Mouse (Mus musculus) CH12.LX (cell line): Measurements from ENCODE around the gene Unc13a.

Experiments
- CTCF ChIP-seq, 2 experiments: IDR thresholded peaks in 1 of 2; conservative IDR thresholded peaks in 1 of 2; 2 replicates each; pipeline ENCODE4 v1.5.1; 2011 to 2012; ENCODE audit warnings: low read depth in 2 of 2, low read length in 2 of 2, improper control_type of control experiment in 1 of 2, inconsistent platforms in 1 of 2, mild to moderate bottlenecking in 1 of 2, moderate library complexity in 1 of 2
- ELF1 ChIP-seq: IDR thresholded peaks from 2 replicates; pipeline ENCODE4 v1.6.1; 2014; ENCODE audit warnings: low read depth, mild to moderate bottlenecking, inconsistent platforms, low read length, improper control_type of control experiment
- MAX ChIP-seq: IDR thresholded peaks from 2 replicates; pipeline ENCODE4 v1.6.1; 2011; ENCODE audit warnings: low read length, improper control_type of control experiment
- MYC ChIP-seq: IDR thresholded peaks from 2 replicates; pipeline ENCODE4 v1.6.1; 2011; ENCODE audit warnings: low read depth, mild to moderate bottlenecking, improper control_type of control experiment, low read length
- POLR2A ChIP-seq: IDR thresholded peaks from 2 replicates; pipeline ENCODE4 v1.6.1; 2011; ENCODE audit warnings: low read depth, mild to moderate bottlenecking, improper control_type of control experiment, low read length
- SIN3A ChIP-seq: IDR thresholded peaks from 2 replicates; pipeline ENCODE4 v1.6.1; 2012; ENCODE audit warnings: low read length, improper control_type of control experiment, inconsistent platforms
- ZNF384 ChIP-seq: IDR thresholded peaks from 2 replicates; pipeline ENCODE4 v1.6.1; 2012; ENCODE audit warnings: low read depth, low read length, improper control_type of control experiment, inconsistent platforms

DNA sequence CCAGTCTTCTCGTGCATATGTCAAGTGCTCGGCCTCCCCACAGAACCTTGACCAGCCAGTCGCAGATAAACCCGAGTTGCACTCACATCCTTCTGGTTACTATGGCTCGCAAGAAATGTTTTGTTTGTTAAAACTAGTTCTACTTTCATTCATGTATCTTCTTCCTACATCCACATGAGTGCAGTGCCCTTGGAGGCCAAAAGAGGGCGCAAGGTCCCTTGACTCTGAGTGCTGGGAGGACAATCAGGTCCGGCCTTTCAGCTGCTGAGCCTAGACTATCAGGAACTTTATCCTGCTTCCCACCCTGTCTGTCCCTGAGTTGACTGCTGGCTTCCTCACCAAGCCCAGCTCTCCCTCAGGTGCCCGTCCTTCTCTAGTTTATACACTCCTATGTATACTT, 36.3 kb upstream of the Unc13a start:
- TF ChIP-seq SIN3A: no peak
- no peak for TF ChIP-seq ZNF384
- peak; percentile 71 to 81 for TF ChIP-seq CTCF (conservative IDR thresholded peaks at IDR 0.05 in 1 of 2, IDR thresholded peaks at IDR 0.05 in 1 of 2; ENCODE audit: low read depth in 2 of 2, low read length in 2 of 2)
- TF ChIP-seq MAX: no peak
- TF ChIP-seq ELF1: no peak
- no peak for TF ChIP-seq POLR2A
- no peak for TF ChIP-seq MYC
